Mouse (Mus musculus) heart, adult 18-20 months (tissue): Measurements from ENCODE around the gene Exoc2. TPM values are rescaled to one million over a fixed set of nuclear protein-coding genes. Genes with fewer than 3 reads are reported as not detected.

ENCODE experiments used
- DNase-seq, 2 experiments: peaks; one replicate each; pipeline ENCODE4 v3.0.0; 2021 to 2022; ENCODE audit warnings: mixed read lengths in 1 of 2
- total RNA-seq, 2 experiments: library from RNA; stranded (reverse); gene quantifications; 2 replicates each; pipeline ENCODE4 v1.2.3; 2021

Exoc2 gene
- total RNA-seq, 2 experiments from 2014 or later: 15.3 to 17.5 TPM

GRCm38 (mm10) chr13:30894015-30894634 is 79.8 kb downstream of the Exoc2 start:
- DNase-seq: peak in 1 of 2 experiments; percentile 12

GRCm38 (mm10) chr13:30892315-30892714 is 81.6 kb downstream of the Exoc2 start:
- DNase-seq: no peak

GRCm38 (mm10) chr13:30891223-30891622 is 82.7 kb downstream of the Exoc2 start:
- no peak for DNase-seq

- DNase-seq: peak; percentile 58 to 81
These were observed 85.4 kb downstream of the Exoc2 start for GRCm38 (mm10) chr13:30888480-30888879.

- no peak for DNase-seq
These were observed 93.6 kb downstream of the Exoc2 start for GRCm38 (mm10) chr13:30880310-30880709.

- DNase-seq: no peak
These were observed 94.0 kb downstream of the Exoc2 start for GRCm38 (mm10) chr13:30879871-30880270.

- DNase-seq: no peak
These were observed 98.1 kb downstream of the Exoc2 start for GRCm38 (mm10) chr13:30875825-30876224.

GRCm38 (mm10) chr13:30873472-30873871 is 100.4 kb downstream of the Exoc2 start:
- DNase-seq: no peak

GRCm38 (mm10) chr13:30865486-30865885 is 108.4 kb downstream of the Exoc2 start:
- no peak for DNase-seq

- no peak for DNase-seq
These were observed 109.9 kb downstream of the Exoc2 start for GRCm38 (mm10) chr13:30864042-30864441.

- DNase-seq: peak in 1 of 2 experiments; percentile 11
These were observed 115.5 kb downstream of the Exoc2 start for GRCm38 (mm10) chr13:30858421-30858820.

GRCm38 (mm10) chr13:30850736-30851135 is 123.2 kb downstream of the Exoc2 start:
- no peak for DNase-seq

GRCm38 (mm10) chr13:30848001-30848400 is 125.9 kb downstream of the Exoc2 start:
- DNase-seq: peak in 1 of 2 experiments; percentile 38

GRCm38 (mm10) chr13:30846506-30846905 is 127.4 kb downstream of the Exoc2 start:
- no peak for DNase-seq

- DNase-seq: no peak
These were observed 130.8 kb downstream of the Exoc2 start for GRCm38 (mm10) chr13:30843049-30843448.

- DNase-seq: no peak
These were observed 132.1 kb downstream of the Exoc2 start for GRCm38 (mm10) chr13:30841843-30842242.

GRCm38 (mm10) chr13:30841306-30841705 is 132.6 kb downstream of the Exoc2 start:
- DNase-seq: no peak

- no peak for DNase-seq
These were observed 133.2 kb downstream of the Exoc2 start for GRCm38 (mm10) chr13:30840700-30841099.

GRCm38 (mm10) chr13:30836342-30836741 is 137.6 kb downstream of the Exoc2 start:
- no peak for DNase-seq

- DNase-seq: no peak
These were observed 139.0 kb downstream of the Exoc2 start for GRCm38 (mm10) chr13:30834859-30835258.

- no peak for DNase-seq
These were observed 139.5 kb downstream of the Exoc2 start for GRCm38 (mm10) chr13:30834349-30834748.

- DNase-seq: no peak
These were observed 140.3 kb downstream of the Exoc2 start for GRCm38 (mm10) chr13:30833476-30834149.

- no peak for DNase-seq
These were observed 142.5 kb downstream of the Exoc2 start for GRCm38 (mm10) chr13:30831369-30831768.

- DNase-seq: no peak
These were observed 147.4 kb downstream of the Exoc2 start for GRCm38 (mm10) chr13:30826511-30826910.
